Mouse (Mus musculus): ENCODE results near the gene Mlx.

The Mlx gene

GRCm38 (mm10) chr11:101086756-101087681 lies at the start of gene Mlx:
Gene Mlx (plus strand): TSS chr11:101087277.
- DNase-seq (ENCODE audit: low read depth, low spot score), result peak; percentile 94

GRCm38 (mm10) chr11:101037795-101038194 lies 49.3 kb upstream of the Mlx start:
- DNase-seq (ENCODE audit: low read depth, low spot score), result no peak

- no peak for DNase-seq (ENCODE audit: low read depth, low spot score)
These were observed 41.3 kb upstream of the Mlx start for GRCm38 (mm10) chr11:101045826-101046225.

GRCm38 (mm10) chr11:101046440-101046839 lies 40.6 kb upstream of the Mlx start:
- DNase-seq (ENCODE audit: low read depth, low spot score), result peak; percentile 56

GRCm38 (mm10) chr11:101047502-101047901 lies 39.6 kb upstream of the Mlx start:
- DNase-seq (ENCODE audit: low read depth, low spot score), result no peak

GRCm38 (mm10) chr11:101050359-101050758 lies 36.7 kb upstream of the Mlx start:
- DNase-seq (ENCODE audit: low read depth, low spot score), result no peak

GRCm38 (mm10) chr11:101051051-101051493 lies 36.0 kb upstream of the Mlx start:
- no peak for DNase-seq (ENCODE audit: low read depth, low spot score)

- DNase-seq (ENCODE audit: low read depth, low spot score), result no peak
These were observed 35.5 kb upstream of the Mlx start for GRCm38 (mm10) chr11:101051617-101052016.

- no peak for DNase-seq (ENCODE audit: low read depth, low spot score)
These were observed 34.2 kb upstream of the Mlx start for GRCm38 (mm10) chr11:101052751-101053473.

- peak; percentile 60 for DNase-seq (ENCODE audit: low read depth, low spot score)
These were observed 33.1 kb upstream of the Mlx start for GRCm38 (mm10) chr11:101053974-101054373.

- no peak for DNase-seq (ENCODE audit: low read depth, low spot score)
These were observed 31.7 kb upstream of the Mlx start for GRCm38 (mm10) chr11:101055418-101055817.

- no peak for DNase-seq (ENCODE audit: low read depth, low spot score)
These were observed 30.2 kb upstream of the Mlx start for GRCm38 (mm10) chr11:101056885-101057284.

GRCm38 (mm10) chr11:101057860-101058259 lies 29.2 kb upstream of the Mlx start:
- DNase-seq (ENCODE audit: low read depth, low spot score), result peak; percentile 91

- DNase-seq (ENCODE audit: low read depth, low spot score), result peak; percentile 47
These were observed 28.4 kb upstream of the Mlx start for GRCm38 (mm10) chr11:101058726-101059125.

- DNase-seq (ENCODE audit: low read depth, low spot score), result no peak
These were observed 27.6 kb upstream of the Mlx start for GRCm38 (mm10) chr11:101059473-101059872.

GRCm38 (mm10) chr11:101060126-101060525 lies 27.0 kb upstream of the Mlx start:
- peak; percentile 41 for DNase-seq (ENCODE audit: low read depth, low spot score)

- peak; percentile 7 for DNase-seq (ENCODE audit: low read depth, low spot score)
These were observed 26.0 kb upstream of the Mlx start for GRCm38 (mm10) chr11:101061049-101061448.

GRCm38 (mm10) chr11:101062165-101062884 lies 24.8 kb upstream of the Mlx start:
- peak; percentile 33 for DNase-seq (ENCODE audit: low read depth, low spot score)

- no peak for DNase-seq (ENCODE audit: low read depth, low spot score)
These were observed 24.0 kb upstream of the Mlx start for GRCm38 (mm10) chr11:101062971-101063675.

GRCm38 (mm10) chr11:101063676-101064327 lies 23.3 kb upstream of the Mlx start:
- DNase-seq (ENCODE audit: low read depth, low spot score), result peak; percentile 76

GRCm38 (mm10) chr11:101064462-101064861 lies 22.6 kb upstream of the Mlx start:
- DNase-seq (ENCODE audit: low read depth, low spot score), result no peak

All from CD4-positive, CD25-positive, alpha-beta regulatory T cell, adult 2 months (primary cell).